Mouse (Mus musculus) liver, embryonic 14.5 days (tissue): ENCODE measurements around the gene Srpk1. TPM values are rescaled to one million over a fixed set of nuclear protein-coding genes. Genes with fewer than 3 reads are reported as not detected.
"Not testable (repeated sequence)": the region's sequence is repeated elsewhere in the genome, so short reads cannot be mapped to it uniquely, and the experiment has no call there.

Experiments used
- ATAC-seq: fragments of 200-750 bp; cut with Nextera tagmentation; 2 replicates; pipeline ENCODE4 v1.8.0; 2017; ENCODE audit warnings: moderate number of reproducible peaks, mild to moderate bottlenecking, moderate library complexity; ENCODE audit not compliant: insufficient read depth
- DNase-seq, 3 experiments: peaks; one replicate each; pipeline ENCODE4 v3.0.0-alpha.2; 2012 to 2013; ENCODE audit warnings: low read depth in 3 of 3, low spot score in 3 of 3
- H3K27ac ChIP-seq: fragments of 300-500 bp; sonication (generic); 2 replicates; pipeline ENCODE4 v1.5.1; 2014; ENCODE audit warnings: moderate library complexity, mild to moderate bottlenecking, control low read depth, inconsistent platforms
- H3K27me3 ChIP-seq: fragments of 300-500 bp; sonication (generic); 2 replicates; pipeline ENCODE4 v1.6.1; 2014; ENCODE audit warnings: mild to moderate bottlenecking, low read length, moderate library complexity; ENCODE audit not compliant: control insufficient read depth, insufficient read depth
- H3K36me3 ChIP-seq: fragments of 300-500 bp; sonication (generic); replicated peaks from 2 replicates; pipeline ENCODE4 v1.6.1; 2014; ENCODE audit warnings: low read depth; ENCODE audit not compliant: control insufficient read depth, insufficient read depth
- H3K4me1 ChIP-seq, 2 experiments: fragments of 200-500 bp in 1 of 2; fragments of 300-500 bp in 1 of 2; sonication (generic) in 1 of 2; replicated peaks; 2 replicates each; pipeline ENCODE4 v1.6.1; 2012 to 2014; ENCODE audit warnings: antibody characterized with exemption in 1 of 2, inconsistent platforms in 1 of 2, low read length in 1 of 2; ENCODE audit not compliant: control insufficient read depth in 2 of 2, insufficient read depth in 2 of 2
- H3K4me2 ChIP-seq: fragments of 300-500 bp; sonication (generic); 2 replicates; pipeline ENCODE4 v1.6.1; 2014; ENCODE audit warnings: low read depth, mild to moderate bottlenecking, control low read depth, moderate library complexity
- H3K4me3 ChIP-seq, 2 experiments: fragments of 200-500 bp in 1 of 2; fragments of 300-500 bp in 1 of 2; sonication (generic) in 1 of 2; 2 replicates each; pipeline ENCODE4 v1.5.1; 2012 to 2014; ENCODE audit warnings: low read depth in 2 of 2, low read length in 2 of 2, mild to moderate bottlenecking in 2 of 2, control low read depth in 1 of 2, inconsistent platforms in 1 of 2, moderate library complexity in 1 of 2; ENCODE audit not compliant: insufficient read depth in 1 of 2
- H3K9ac ChIP-seq: fragments of 300-500 bp; sonication (generic); replicated peaks from 2 replicates; pipeline ENCODE4 v1.6.1; 2014; ENCODE audit warnings: mild to moderate bottlenecking, control low read depth, moderate library complexity
- H3K9me3 ChIP-seq: fragments of 300-500 bp; sonication (generic); 2 replicates; pipeline ENCODE4 v1.6.1; 2016; ENCODE audit warnings: low read length, mixed read lengths; ENCODE audit not compliant: control insufficient read depth
- CTCF ChIP-seq: IDR thresholded peaks from 2 replicates; pipeline ENCODE4 v1.5.1; 2016; ENCODE audit warnings: antibody characterized with exemption, low read depth, control low read depth
- EP300 ChIP-seq: IDR thresholded peaks from 2 replicates; pipeline ENCODE4 v1.6.1; 2016; ENCODE audit warnings: antibody characterized with exemption, low read depth
- WGBS: fragments of 180-500 bp; shearing (Covaris S2); extraction: QIAGEN DNeasy Blood & Tissue Kit; methylation state at CpG from one replicate; pipeline ENCODE4 v1.1.7; 2014; ENCODE audit not compliant: insufficient replicate concordance; 5-methylcytosine and 5-hydroxymethylcytosine counted together
- polyA plus RNA-seq, 2 experiments: library from polyadenylated mRNA; depleted of rRNA in 1 of 2; stranded (reverse) in 1 of 2; unstranded in 1 of 2; fragments of >200 nt; fragmentation: Nextera tagmentation in 1 of 2; extraction: Ambion mirVana in 1 of 2; gene quantifications; 2 replicates each; pipeline versions ENCODE4 v1.2.1 to v1.2.3; 2012 to 2014

The Srpk1 gene
- polyA plus RNA-seq, 2 experiments = 12.9 to 40.8 TPM

GRCm38 (mm10) chr17:28560598-28560997, 61.9 kb downstream of the Srpk1 start, which contains the start of gene Clps:
Gene Clps (minus strand): TSS chr17:28560766.
- Histone ChIP-seq H3K4me1 (peaks cover 0 to 5% of the 10 kb centered on the region in 2 experiments; a peak in 2 of 4 replicates), H3K4me3 (no peak within 1 kb of the TSS), H3K9ac (no peak within 1 kb of the TSS), H3K4me2 (no peak within 1 kb of the TSS), H3K36me3 (no peaks in the 10 kb centered on the region), H3K9me3 (no peaks in the 10 kb centered on the region), H3K27me3 (no peaks in the 10 kb centered on the region), H3K27ac (no peak within 1 kb of the TSS)
- DNase-seq (no peak), ATAC-seq (no peak)
- TF ChIP-seq EP300 = no peak
- WGBS = 44% methylated on average over 4 of the region's 4 CpGs

DNA sequence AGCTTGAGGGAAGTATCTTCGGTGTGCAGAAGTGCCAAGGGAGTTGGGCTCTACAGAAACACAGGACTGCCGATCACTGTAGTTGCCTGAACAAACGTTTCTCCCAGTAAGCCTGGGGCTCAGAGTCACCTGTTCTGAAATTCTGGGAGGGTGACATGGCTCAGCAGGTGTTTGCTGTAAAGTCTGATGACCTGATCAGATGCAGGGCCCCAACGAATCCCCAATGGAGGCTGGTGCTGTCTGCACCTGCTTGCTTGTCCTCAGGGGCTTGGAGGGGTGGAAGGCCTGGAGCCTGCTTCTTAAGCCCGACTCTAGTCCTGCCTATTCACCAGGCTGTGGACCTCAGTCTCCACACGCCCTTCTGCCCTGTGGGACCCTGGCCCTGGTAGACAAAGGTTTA, 64.7 kb downstream of the Srpk1 start:
- Histone ChIP-seq H3K4me2 (no peak overlapping the region), H3K9ac (no peak overlapping the region), H3K4me3 (no peak overlapping the region), H3K36me3 (no peaks in the 10 kb centered on the region), H3K27me3 (no peaks in the 10 kb centered on the region), H3K9me3 (no peaks in the 10 kb centered on the region), H3K4me1 (peaks cover 0 to 5% of the 10 kb centered on the region in 2 experiments; a peak in 2 of 4 replicates), H3K27ac (no peak overlapping the region)
- 58% methylated on average over 6 of the region's 6 CpGs for whole genome bisulfite sequencing
- DNase-seq = no peak
- no peak for ATAC-seq
- TF ChIP-seq EP300 (no peak), CTCF (no peak)

DNA sequence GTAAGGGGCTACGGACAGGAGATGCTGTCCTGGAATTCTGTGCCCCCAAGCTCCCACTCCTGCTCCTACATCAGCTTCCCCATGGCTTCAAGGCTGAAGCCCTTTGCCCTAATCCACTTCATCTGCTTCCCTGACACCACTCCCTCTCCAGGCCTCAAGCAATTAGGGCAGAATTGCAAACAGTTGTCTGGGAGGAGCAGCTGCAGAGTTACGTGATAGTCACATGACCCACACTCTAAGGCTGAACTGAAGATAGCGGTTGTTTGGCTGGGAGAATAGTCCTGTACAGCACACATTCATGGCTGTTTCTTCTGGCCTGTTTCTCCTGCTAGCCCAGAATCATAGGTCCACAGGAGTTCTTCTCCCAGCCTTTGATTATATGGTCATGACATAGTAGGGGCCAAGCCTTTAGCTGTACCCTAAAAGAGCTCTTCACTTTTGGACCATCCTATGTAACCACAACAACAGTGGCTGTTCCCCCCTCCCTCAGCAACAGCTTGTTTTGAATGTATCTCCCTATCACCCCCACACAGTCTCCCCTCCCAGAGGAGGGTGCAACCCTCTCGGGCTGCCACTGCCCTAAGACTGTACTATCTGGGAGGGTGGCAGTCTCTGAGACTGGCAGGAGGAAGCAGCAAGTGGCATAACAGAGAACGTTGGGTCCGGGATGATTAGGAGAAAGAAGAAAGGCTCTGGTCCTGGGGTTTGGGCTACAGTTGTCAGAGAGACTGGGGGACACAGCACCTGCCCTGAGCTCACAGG, 65.7 kb downstream of the Srpk1 start:
- H3K4me2 ChIP-seq = no peak overlapping the region
- no peak; the same call in 1 of the 2 replicates for ATAC-seq

DNA sequence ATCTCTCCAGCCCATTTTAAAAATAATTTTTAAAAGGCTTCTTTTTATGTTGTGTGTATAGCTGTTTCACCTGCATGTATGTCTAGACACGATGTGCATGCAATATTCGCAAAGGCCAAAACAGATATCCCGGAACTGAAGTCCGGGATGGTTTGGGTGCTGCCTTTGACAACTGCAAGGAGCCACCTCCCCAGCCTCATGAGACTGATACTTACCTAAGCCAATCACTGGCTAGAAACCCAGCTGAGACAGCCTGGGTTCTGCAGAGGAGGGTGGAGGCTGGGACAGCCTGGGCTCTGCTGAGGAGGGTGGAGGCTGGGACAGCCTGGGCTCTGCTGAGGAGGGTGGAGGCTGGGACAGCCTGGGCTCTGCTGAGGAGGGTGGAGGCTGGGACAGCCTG, 68.5 kb downstream of the Srpk1 start:
- ATAC-seq, H3K9ac ChIP-seq, H3K27me3 ChIP-seq, DNase-seq, H3K27ac ChIP-seq, H3K9me3 ChIP-seq, H3K36me3 ChIP-seq, H3K4me3 ChIP-seq, H3K4me1 ChIP-seq, H3K4me2 ChIP-seq: not testable (repeated sequence)
- WGBS = 82% methylated on average over 4 of the region's 4 CpGs

More for the DNA sequence above, 65.7 kb downstream of the Srpk1 start:
- H3K27me3 ChIP-seq = no peaks in the 10 kb centered on the region
- TF ChIP-seq EP300 = no peak
- TF ChIP-seq CTCF = no peak
- no peak overlapping the region for H3K27ac ChIP-seq
- DNase-seq = no peak
- H3K9ac ChIP-seq = no peak overlapping the region
- H3K4me3 ChIP-seq = no peak overlapping the region
- WGBS = 29% methylated on average over 6 of the region's 6 CpGs
- no peaks in the 10 kb centered on the region for H3K9me3 ChIP-seq
- no peaks in the 10 kb centered on the region for H3K36me3 ChIP-seq
- H3K4me1 ChIP-seq = peaks cover 0 to 5% of the 10 kb centered on the region in 2 experiments; a peak in 2 of 4 replicates

DNA sequence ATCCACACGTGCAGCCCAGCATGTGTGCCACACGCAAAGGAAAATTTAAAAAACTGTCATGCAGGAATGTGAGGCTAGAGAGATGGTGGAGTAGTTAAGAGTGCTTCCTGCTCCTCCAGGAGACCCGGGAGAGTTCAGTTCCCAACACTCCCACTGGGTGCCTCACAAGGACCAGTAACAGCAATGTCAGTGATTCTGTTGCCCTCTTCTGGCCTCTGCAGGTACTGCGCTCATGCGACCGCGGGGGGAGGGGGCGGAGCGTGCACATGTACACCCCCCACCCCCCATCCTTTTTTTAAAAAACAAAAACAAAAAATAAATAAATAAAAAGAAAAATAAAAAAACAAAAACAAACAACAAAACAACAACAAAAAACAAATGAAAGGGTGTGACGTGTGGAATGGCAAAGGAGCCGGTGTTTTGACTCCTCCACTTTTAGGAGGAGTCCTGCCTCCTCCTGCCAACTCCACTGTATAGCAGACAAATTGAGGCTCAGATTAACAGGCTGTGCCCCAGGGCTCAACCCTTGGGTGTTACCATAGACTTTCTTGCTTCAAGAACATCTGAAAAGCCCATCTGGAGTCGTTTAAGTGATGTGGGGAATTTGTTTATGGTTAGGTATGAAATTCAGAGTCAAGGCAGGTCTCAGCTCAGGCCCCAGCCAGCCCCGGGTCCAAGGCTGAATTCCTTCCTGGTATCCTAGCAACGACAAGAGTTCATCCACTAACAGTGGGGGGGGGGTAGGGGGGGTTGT, 69.3 kb downstream of the Srpk1 start:
- H3K27ac ChIP-seq = no peak overlapping the region
- H3K27me3 ChIP-seq = no peaks in the 10 kb centered on the region
- no peak overlapping the region for H3K4me3 ChIP-seq
- no peak overlapping the region for H3K9ac ChIP-seq
- no peak overlapping the region for H3K4me2 ChIP-seq
- 11% methylated on average over 14 of the region's 14 CpGs for WGBS
- no peaks in the 10 kb centered on the region for H3K36me3 ChIP-seq
- H3K4me1 ChIP-seq = peaks cover 0 to 5% of the 10 kb centered on the region in 2 experiments; a peak in 2 of 4 replicates
- DNase-seq = no peak
- no peaks in the 10 kb centered on the region for H3K9me3 ChIP-seq
- TF ChIP-seq EP300 = no peak
- peak; percentile 85 for TF ChIP-seq CTCF
- no peak for ATAC-seq
